Comparison of ENCODE assay signal across 8 mouse cellular contexts in the genomic region with DNA sequence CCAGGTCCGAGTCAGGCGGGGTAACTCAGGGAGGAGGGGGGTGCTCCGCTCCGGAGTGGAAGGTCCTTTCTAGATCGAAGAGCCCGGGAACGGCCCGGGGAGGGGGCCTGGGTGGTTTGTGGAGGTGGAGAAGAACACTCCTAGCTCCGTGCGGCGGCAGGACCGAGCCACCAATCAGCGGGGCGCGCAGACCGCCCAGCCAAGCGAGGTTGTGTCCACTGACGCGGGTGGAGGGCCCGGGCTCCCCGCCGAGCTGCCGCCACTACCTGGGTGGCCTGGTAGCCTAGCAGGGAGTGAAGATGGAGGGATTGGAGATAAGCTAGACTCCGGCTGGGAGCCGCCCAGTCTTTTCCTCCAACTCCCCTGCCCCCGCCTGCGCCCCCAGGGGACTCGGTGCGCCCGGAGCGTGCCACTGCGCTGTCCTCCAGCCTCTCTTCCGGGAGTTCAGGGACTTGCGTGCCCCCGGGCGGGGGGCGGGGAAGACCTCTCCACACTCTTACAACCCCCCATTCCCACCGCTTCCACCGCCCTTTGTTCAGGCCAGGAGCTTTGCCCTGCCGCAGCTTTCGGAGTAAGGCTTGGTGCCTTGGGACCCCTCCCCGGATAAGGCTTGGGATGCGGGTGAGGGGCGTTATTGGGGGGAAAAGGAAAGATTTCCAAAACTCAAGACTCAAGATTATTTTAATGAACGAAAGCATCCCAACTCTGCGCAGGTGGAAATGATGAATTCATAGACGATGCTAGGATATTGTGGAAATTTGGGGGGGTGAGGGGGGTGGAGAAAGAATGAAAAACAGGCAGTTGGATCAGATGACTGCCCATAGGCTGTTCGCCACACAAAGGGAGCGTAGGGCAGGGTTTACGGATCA. TPM values are rescaled to one million over a fixed set of nuclear protein-coding genes. Genes with fewer than 3 reads are reported as not detected.
A peak's percentile ranks its signal among the peaks of the same experiment; 100 is the strongest.
DNase-seq lines count a peak whose midpoint lies in the region; ATAC-seq and TF ChIP-seq lines count a peak whose summit lies in the region.

No protein-coding gene starts in this region.

- no peak for TF ChIP-seq CTCF in embryonic fibroblast, embryonic 13.5 days (IDR thresholded peaks at IDR 0.05; ENCODE audit: borderline replicate concordance, insufficient read depth, low read length)

- TF ChIP-seq POLR2A in embryonic fibroblast, embryonic 13.5 days (IDR thresholded peaks at IDR 0.05; ENCODE audit: low read depth, low read length): peak; percentile 66

- WGBS in heart, embryonic 16.5 days: under 1% methylated on average over 50 of the region's 50 CpGs
- WGBS in midbrain, embryonic 16.5 days: under 1% methylated on average over 50 of the region's 50 CpGs

- no peak overlapping the region for H3K27ac ChIP-seq in heart, embryonic 16.5 days (ENCODE audit: low read length)
- peak overlapping the region; percentile 91 for H3K27ac ChIP-seq in embryonic fibroblast, embryonic 13.5 days (ENCODE audit: insufficient read depth, low read length)
- peak overlapping the region; percentile 92 for H3K27ac ChIP-seq in midbrain, embryonic 16.5 days (ENCODE audit: low read length)

- peak overlapping the region; percentile 46 for H3K4me3 ChIP-seq in heart, embryonic 16.5 days (ENCODE audit: low read length)
- peak overlapping the region; percentile 50 for H3K4me3 ChIP-seq in embryonic fibroblast, embryonic 13.5 days (ENCODE audit: insufficient read depth, low read length)
- H3K4me3 ChIP-seq in midbrain, embryonic 16.5 days (ENCODE audit: low read depth, low read length): peak overlapping the region; percentile 49

- ATAC-seq in heart, embryonic 16.5 days (replicated peaks; ENCODE audit: extremely low read depth, insufficient read depth, low FRiP score): 0 out of 2 replicates have a peak, but pooled peaks have one; percentile 26
- ATAC-seq in midbrain, embryonic 16.5 days: peak; percentile 78

- H3K9ac ChIP-seq in heart, embryonic 16.5 days (ENCODE audit: low read length): no peak overlapping the region
- peak overlapping the region; percentile 88 for H3K9ac ChIP-seq in midbrain, embryonic 16.5 days (ENCODE audit: low read depth, low read length)

- H3K27me3 ChIP-seq in heart, embryonic 16.5 days (ENCODE audit: control insufficient read depth, insufficient read depth, low read length): peaks cover 58% of the 10 kb centered on the region
- peaks cover 11% of the 10 kb centered on the region for H3K27me3 ChIP-seq in midbrain, embryonic 16.5 days (ENCODE audit: control insufficient read depth, insufficient read depth, low read depth, low read length)

- peak overlapping the region; percentile 62 for H3K4me2 ChIP-seq in heart, embryonic 16.5 days (ENCODE audit: low read depth, low read length)
- H3K4me2 ChIP-seq in midbrain, embryonic 16.5 days (ENCODE audit: low read length): peak overlapping the region; percentile 100

- H3K36me3 ChIP-seq in heart, embryonic 16.5 days (ENCODE audit: control insufficient read depth, insufficient read depth): no peaks in the 10 kb centered on the region
- no peaks in the 10 kb centered on the region for H3K36me3 ChIP-seq in midbrain, embryonic 16.5 days (ENCODE audit: control insufficient read depth, insufficient read depth, low read length)

- DNase-seq in heart, postnatal 4 days: no peak
- DNase-seq in R1 (ENCODE audit: low read depth, low spot score): peak; percentile 66
- peak; percentile 40 to 42 for DNase-seq in layer of hippocampus, adult 8-10 months (ENCODE audit: low spot score in 2 of 2)
- DNase-seq in urinary bladder, adult 2 months (ENCODE audit: low spot score): no peak
- no peak for DNase-seq in spleen, postnatal 14 days (ENCODE audit: low spot score in 2 of 2)

- peaks cover 15% of the 10 kb centered on the region for H3K4me1 ChIP-seq in heart, embryonic 16.5 days (ENCODE audit: control insufficient read depth, insufficient read depth, low read length)
- H3K4me1 ChIP-seq in embryonic fibroblast, embryonic 13.5 days (ENCODE audit: control insufficient read depth, insufficient read depth, low read length): peaks cover 2% of the 10 kb centered on the region
- peaks cover 17% of the 10 kb centered on the region for H3K4me1 ChIP-seq in midbrain, embryonic 16.5 days (ENCODE audit: control insufficient read depth, insufficient read depth, low read length)

- H3K9me3 ChIP-seq in heart, embryonic 16.5 days (replicated peaks; ENCODE audit: control insufficient read depth, low read length): no peaks in the 10 kb centered on the region
- H3K9me3 ChIP-seq in midbrain, embryonic 16.5 days (replicated peaks; ENCODE audit: control insufficient read depth, low read length, poor library complexity, severe bottlenecking): no peaks in the 10 kb centered on the region

RNA-seq across cellular contexts. Expression of a gene that starts 3.0 kb away (rescaled TPM):
- 0.50 and 0.55 TPM in 2 replicates for polyA plus RNA-seq in heart, embryonic 16.5 days (2015; fragmentation: Nextera tagmentation; extraction: Ambion mirVana)
- total RNA-seq in heart, postnatal 4 days (2021): under 1 TPM; 0.47 to 0.67 TPM
- polyA plus RNA-seq in embryonic fibroblast, embryonic 13.5 days (2011; ENCODE audit: insufficient read length, low read depth, missing spikeins): 9.2 and 17.7 TPM in 2 replicates
- 10 to 100 TPM; 24.6 to 32.2 (median 29.8) TPM for total RNA-seq in layer of hippocampus, adult 8-10 months (2022)
- polyA plus RNA-seq in midbrain, embryonic 16.5 days (2015; fragmentation: Nextera tagmentation; extraction: Ambion mirVana): 7.3 and 9.3 TPM in 2 replicates
- 3.3 and 7.1 TPM in 2 replicates for polyA plus RNA-seq in urinary bladder, adult 2 months (2012; rRNA removed)

Comparison
In these comparisons a context has a peak if more than half of its experiments do, and no peak if none do; other contexts are left out.
1. DNase-seq: peak in R1 (single experiment) and layer of hippocampus, adult 8-10 months (2 of 2); none in heart, postnatal 4 days (single experiment), urinary bladder, adult 2 months (single experiment) and spleen, postnatal 14 days (0 of 2).
2. Peak in every context shown above with its lines, with median percentiles within 50 percentile points of each other: H3K4me3 ChIP-seq.